Mouse (Mus musculus) small intestine, adult 2 months (tissue): ENCODE data around the gene 1700042G07Rik.

Experiments
- CTCF ChIP-seq: fragments of 200-500 bp; IDR thresholded peaks from 2 replicates; pipeline ENCODE4 v1.5.1; 2012; ENCODE audit warnings: low read depth, mild to moderate bottlenecking, control low read depth, inconsistent platforms, low read length, moderate library complexity, mixed read lengths; ENCODE audit not compliant: insufficient replicate concordance, insufficient read length; ENCODE audit errors: extremely low read depth
- POLR2A ChIP-seq: fragments of 200-500 bp; IDR thresholded peaks from 2 replicates; pipeline ENCODE4 v1.6.1; 2012; ENCODE audit warnings: low read depth, mild to moderate bottlenecking, control low read depth, inconsistent platforms, low read length, moderate library complexity

DNA sequence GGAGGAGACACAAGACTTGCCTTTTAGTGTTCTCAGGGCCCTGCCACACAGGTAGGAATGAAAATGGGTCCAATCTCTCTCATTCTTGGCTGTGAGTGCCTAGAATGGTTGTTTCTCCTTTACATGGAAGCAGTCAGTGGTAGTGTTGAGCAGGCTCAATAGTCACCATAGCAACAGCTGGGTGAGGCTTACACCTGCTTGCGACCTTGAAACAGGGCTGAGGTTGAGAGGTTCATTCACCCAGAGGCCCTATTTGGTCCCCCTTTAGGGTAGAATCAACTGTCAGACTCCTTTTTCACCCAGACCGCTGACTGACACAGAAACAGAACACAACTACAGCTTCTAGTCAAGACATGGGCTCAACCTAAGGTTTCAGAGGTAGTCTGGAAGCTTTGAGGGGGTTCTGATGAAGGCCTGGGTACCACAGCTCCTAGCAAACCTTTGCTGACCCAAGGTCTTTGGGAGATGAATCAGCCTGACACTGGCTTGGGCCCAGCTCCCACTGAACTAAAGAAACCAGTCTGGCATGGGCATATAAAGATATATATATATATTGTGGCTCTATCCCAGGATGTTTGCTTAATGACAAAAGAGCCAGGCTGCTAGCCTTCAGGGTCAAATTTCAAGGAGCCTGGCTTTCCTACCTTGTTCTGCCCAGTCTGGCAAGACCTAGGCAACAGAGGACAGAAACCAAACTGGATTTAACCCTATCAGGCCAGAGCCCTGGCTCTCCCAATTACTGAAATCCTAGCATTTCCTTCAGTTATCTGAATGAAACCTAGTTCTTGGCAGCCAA, 8.2 kb upstream of the 1700042G07Rik start:
- no peak for TF ChIP-seq CTCF
- no peak for TF ChIP-seq POLR2A
